Mouse (Mus musculus) ES-Bruce4 (cell line): ENCODE measurements at regions not wholly inside any gene's neighbourhood (a gene's known extent, or its start where the extent isn't known, plus 50 kb on each side); places are given as distances from the start of the nearest gene placed in this dataset.

Source experiments
- CTCF ChIP-seq: IDR thresholded peaks from one replicate; pipeline ENCODE4 v1.8.1; 2011; ENCODE audit warnings: low read depth, low read length
- POLR2A ChIP-seq: IDR thresholded peaks from one replicate; pipeline ENCODE4 v1.8.1; 2011; ENCODE audit warnings: low read length; ENCODE audit not compliant: insufficient read depth

- TF ChIP-seq CTCF (no peak), POLR2A (no peak)
Measured at GRCm38 (mm10) chr1:67643627-67644026, 520.8 kb downstream of the Cps1 start.
